Mouse (Mus musculus) inflammation-experienced regulatory T-cells (primary cell): Measurements from ENCODE around the gene Gm17304. TPM values are rescaled to one million over a fixed set of nuclear protein-coding genes. Genes with fewer than 3 reads are reported as not detected.

ENCODE experiments used
- polyA plus RNA-seq, 2 experiments: library from polyadenylated mRNA; unstranded; fragments of 100-300 nt; shearing (Covaris generic); gene quantifications; one replicate each; pipeline ENCODE4 v1.2.1; 2017

Gm17304 gene
- polyA plus RNA-seq = not detected

DNA sequence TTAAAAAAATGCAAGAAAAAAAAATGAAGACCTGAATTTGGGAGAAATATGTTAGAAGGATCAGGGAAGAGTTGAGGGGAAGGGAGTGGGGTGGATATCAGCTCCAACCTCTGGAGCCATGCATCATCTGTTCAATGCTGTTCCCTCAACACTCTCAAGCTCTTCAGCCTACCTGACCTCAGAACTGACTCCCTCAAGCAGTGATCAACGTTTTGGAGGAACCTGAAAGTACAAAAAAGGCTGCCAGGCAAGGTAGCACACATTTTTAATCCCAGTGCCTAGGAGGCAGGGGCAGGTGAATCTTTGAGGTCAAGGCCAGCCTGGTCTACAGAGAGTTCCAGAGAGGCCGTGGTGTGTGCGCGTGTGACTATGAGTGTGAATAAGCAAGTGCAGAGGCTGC is at the start of gene Gm17304:
Gm17304 (plus strand) TSS at position 301 of the 400 bp plus-strand sequence.

Other genes starting within 250 kb of the Gm17304 start
- gene Barhl2, start 150.9 kb upstream of the Gm17304 start, polyA plus RNA-seq = not detected
- gene Zfp644, start 88.2 kb downstream of the Gm17304 start, polyA plus RNA-seq = 10 to 100 TPM; 66.6 to 79.0 TPM